Mouse (Mus musculus) thymus, adult 2 months (tissue): ENCODE data around the gene Gm7544.

Experiments used
- CTCF ChIP-seq: fragments of 200-500 bp; IDR thresholded peaks from 2 replicates; pipeline ENCODE4 v1.5.1; 2012; ENCODE audit warnings: mild to moderate bottlenecking, control low read depth, low read length, moderate library complexity, borderline replicate concordance; ENCODE audit not compliant: control insufficient read depth, poor library complexity, insufficient read depth; ENCODE audit errors: extremely low read depth
- POLR2A ChIP-seq: fragments of 200-500 bp; IDR thresholded peaks from 2 replicates; pipeline ENCODE4 v1.6.1; 2012; ENCODE audit warnings: mild to moderate bottlenecking, low read length, control low read depth, moderate library complexity; ENCODE audit not compliant: control insufficient read depth, poor library complexity, insufficient read depth; ENCODE audit errors: extremely low read depth

- TF ChIP-seq CTCF: no peak
- TF ChIP-seq POLR2A: no peak
Observed at GRCm38 (mm10) chr1:82993947-82994346, 38.1 kb upstream of the Gm7544 start.
